Mouse (Mus musculus) forebrain, embryonic 15.5 days (tissue): ENCODE results near the gene 9430097D07Rik. TPM values are rescaled to one million over a fixed set of nuclear protein-coding genes. Genes with fewer than 3 reads are reported as not detected.
A peak's percentile ranks its signal among the peaks of the same experiment; 100 is the strongest.

Experiments
- ATAC-seq: fragments of 200-750 bp; cut with Nextera tagmentation; replicated peaks from 2 replicates; pipeline ENCODE4 v1.8.0; 2017; ENCODE audit warnings: mild to moderate bottlenecking, moderate TSS enrichment, moderate library complexity
- H3K27ac ChIP-seq: fragments of 300-500 bp; sonication (generic); replicated peaks from 2 replicates; pipeline ENCODE4 v1.5.1; 2015; ENCODE audit warnings: mild to moderate bottlenecking, inconsistent platforms
- H3K27me3 ChIP-seq: fragments of 300-500 bp; sonication (generic); 2 replicates; pipeline ENCODE4 v1.6.1; 2015; ENCODE audit warnings: inconsistent platforms
- H3K36me3 ChIP-seq: fragments of 300-500 bp; sonication (generic); 2 replicates; pipeline ENCODE4 v1.6.1; 2015; ENCODE audit warnings: mild to moderate bottlenecking, inconsistent platforms
- H3K4me1 ChIP-seq: fragments of 300-500 bp; sonication (generic); 2 replicates; pipeline ENCODE4 v1.6.1; 2015; ENCODE audit warnings: inconsistent platforms
- H3K4me2 ChIP-seq: fragments of 300-500 bp; sonication (generic); replicated peaks from 2 replicates; pipeline ENCODE4 v1.6.1; 2015; ENCODE audit warnings: mild to moderate bottlenecking, inconsistent platforms
- H3K4me3 ChIP-seq: fragments of 300-500 bp; sonication (generic); 2 replicates; pipeline ENCODE4 v1.5.1; 2015; ENCODE audit warnings: mild to moderate bottlenecking, inconsistent platforms
- H3K9ac ChIP-seq: fragments of 300-500 bp; sonication (generic); replicated peaks from 2 replicates; pipeline ENCODE4 v1.6.1; 2015; ENCODE audit warnings: mild to moderate bottlenecking, inconsistent platforms
- H3K9me3 ChIP-seq: fragments of 300-500 bp; sonication (generic); 2 replicates; pipeline ENCODE4 v1.6.1; 2016; ENCODE audit warnings: inconsistent platforms
- WGBS: fragments of 180-500 bp; shearing (Covaris S2); methylation state at CpG from one replicate; pipeline ENCODE4 v1.1.7; 2015; ENCODE audit warnings: mixed read lengths; 5-methylcytosine and 5-hydroxymethylcytosine counted together
- polyA plus RNA-seq: library from polyadenylated mRNA; unstranded; fragments of >200 nt; fragmentation: Nextera tagmentation; extraction: Ambion mirVana; gene quantifications from 2 replicates; pipeline ENCODE4 v1.2.1, GENCODE M21; 2015

Gene 9430097D07Rik
- 0.23 and 0.24 TPM in 2 replicates for polyA plus RNA-seq

- H3K4me3 ChIP-seq: peak within 1 kb of the TSS; percentile 62
- peak within 1 kb of the TSS; percentile 70 for H3K9ac ChIP-seq
- no peaks in the 10 kb centered on the region for H3K9me3 ChIP-seq
- H3K27me3 ChIP-seq: no peaks in the 10 kb centered on the region
- H3K4me1 ChIP-seq: peaks cover 27% of the 10 kb centered on the region
- peak within 1 kb of the TSS; percentile 97 for H3K4me2 ChIP-seq
- H3K36me3 ChIP-seq: peaks cover 8% of the 10 kb centered on the region; the same call in 1 of the 2 replicates
- H3K27ac ChIP-seq: no peak within 1 kb of the TSS
- WGBS: 3% methylated on average over 28 of the region's 28 CpGs
- peak; percentile 81 for ATAC-seq
Measured at GRCm38 (mm10) chr2:32575586-32576160, at the start of gene 9430097D07Rik. Gene 9430097D07Rik, minus strand, starts transcription at chr2:32575684.

DNA sequence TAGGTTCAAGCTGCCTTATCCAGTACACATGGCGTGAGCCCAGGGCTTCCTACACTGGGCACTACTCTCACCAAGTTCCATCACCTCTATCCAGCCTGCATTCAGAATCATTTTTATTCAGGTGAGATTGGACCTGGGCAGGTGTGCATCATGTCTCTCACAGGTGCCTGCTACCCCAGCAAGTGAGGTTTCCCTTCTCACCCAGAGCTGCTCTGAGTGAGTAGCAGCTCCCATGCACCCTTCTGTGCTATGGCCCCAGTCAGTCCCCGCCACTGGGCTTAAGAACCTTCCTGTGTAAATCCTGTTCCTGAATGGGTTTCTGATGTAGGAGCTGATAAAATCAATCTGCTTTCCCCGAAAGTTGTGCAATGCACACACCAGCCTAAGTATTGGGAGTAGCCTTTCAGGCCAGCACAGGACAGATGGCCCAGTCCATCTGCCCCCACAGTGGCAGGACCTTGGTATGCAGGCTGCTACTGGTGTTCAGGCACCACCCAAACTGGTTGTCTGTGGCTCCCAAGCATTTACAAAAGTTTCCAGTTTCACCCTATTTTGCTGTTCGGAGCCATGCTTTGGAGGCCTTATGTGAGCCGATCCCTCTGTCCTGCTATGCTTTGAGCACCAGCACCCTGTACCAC lies 48.7 kb upstream of the 9430097D07Rik start:
- Histone ChIP-seq H3K9ac (no peak overlapping the region), H3K27ac (no peak overlapping the region), H3K27me3 (no peaks in the 10 kb centered on the region), H3K4me3 (no peak overlapping the region), H3K4me2 (no peak overlapping the region), H3K36me3 (no peaks in the 10 kb centered on the region), H3K4me1 (peaks cover 51% of the 10 kb centered on the region), H3K9me3 (no peaks in the 10 kb centered on the region)
- WGBS: 83% methylated on average over 5 of the region's 5 CpGs
- ATAC-seq: no peak

- Histone ChIP-seq H3K27me3 (no peaks in the 10 kb centered on the region), H3K9me3 (no peaks in the 10 kb centered on the region), H3K4me2 (no peak within 1 kb of the TSS), H3K27ac (no peak within 1 kb of the TSS), H3K4me3 (no peak within 1 kb of the TSS), H3K4me1 (peaks cover 29% of the 10 kb centered on the region), H3K9ac (no peak within 1 kb of the TSS), H3K36me3 (no peaks in the 10 kb centered on the region)
- WGBS: 43% methylated on average over 7 of the region's 7 CpGs
- no peak for ATAC-seq
Measured at GRCm38 (mm10) chr2:32621517-32621859, 46.0 kb upstream of the 9430097D07Rik start, which contains the start of gene Ak1. Gene Ak1, plus strand, starts transcription at chr2:32621758.

GRCm38 (mm10) chr2:32620682-32621516 lies 45.4 kb upstream of the 9430097D07Rik start:
- peaks cover 23% of the 10 kb centered on the region for H3K4me1 ChIP-seq
- WGBS: 38% methylated on average over 4 of the region's 4 CpGs
- H3K9ac ChIP-seq: no peak overlapping the region
- no peaks in the 10 kb centered on the region for H3K9me3 ChIP-seq
- H3K36me3 ChIP-seq: no peaks in the 10 kb centered on the region
- no peaks in the 10 kb centered on the region for H3K27me3 ChIP-seq
- H3K4me3 ChIP-seq: no peak overlapping the region
- H3K4me2 ChIP-seq: no peak overlapping the region
- ATAC-seq: no peak
- no peak overlapping the region for H3K27ac ChIP-seq

DNA sequence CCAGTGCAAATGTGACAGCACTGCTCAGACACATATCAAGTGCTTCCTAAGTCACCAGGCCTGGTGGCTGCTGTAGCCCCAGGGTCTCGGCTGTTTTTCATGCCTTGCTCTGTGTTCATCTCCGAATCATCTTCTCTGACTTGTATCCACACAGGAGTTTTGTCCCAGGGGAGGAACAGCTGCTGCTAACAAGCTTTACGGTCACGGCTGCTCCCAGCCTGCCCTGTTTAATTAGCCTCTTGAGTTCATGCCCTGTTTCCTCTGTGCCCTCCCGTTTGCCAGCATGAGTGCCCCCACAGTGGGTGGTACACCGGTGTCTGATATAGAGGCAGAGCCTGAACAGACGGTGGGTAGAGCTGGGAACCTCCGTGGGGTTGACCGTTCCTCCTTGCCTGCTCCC lies 42.6 kb upstream of the 9430097D07Rik start:
- WGBS: 73% methylated on average over 9 of the region's 9 CpGs
- no peaks in the 10 kb centered on the region for H3K27me3 ChIP-seq
- ATAC-seq: no peak
- H3K4me1 ChIP-seq: 0 out of 2 replicates have a peak, but pooled peaks cover 9% of the 10 kb centered on the region
- no peak overlapping the region for H3K27ac ChIP-seq
- H3K9me3 ChIP-seq: no peaks in the 10 kb centered on the region
- H3K4me2 ChIP-seq: no peak overlapping the region
- no peaks in the 10 kb centered on the region for H3K36me3 ChIP-seq
- no peak overlapping the region for H3K4me3 ChIP-seq
- H3K9ac ChIP-seq: no peak overlapping the region

DNA sequence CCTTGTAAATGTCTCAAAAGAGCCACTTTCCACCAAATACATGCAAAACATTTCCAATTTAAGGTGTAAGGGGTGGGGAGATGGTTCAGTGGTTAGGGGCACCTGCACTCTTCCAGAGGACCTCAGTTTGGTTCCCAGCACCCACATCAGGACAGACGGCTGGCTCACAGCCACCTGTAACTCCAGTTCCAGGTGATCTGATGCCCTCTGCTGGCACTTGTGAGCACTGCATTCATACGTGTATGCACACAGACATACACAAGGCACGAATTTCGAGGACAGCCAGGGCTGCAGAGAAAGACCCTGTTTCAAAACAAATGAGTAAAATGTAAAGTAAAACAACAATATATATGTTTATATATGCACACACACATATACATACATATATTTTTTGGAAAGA lies 42.1 kb upstream of the 9430097D07Rik start:
- 94% methylated on average over 4 of the region's 4 CpGs for WGBS
- Histone ChIP-seq H3K36me3 (no peaks in the 10 kb centered on the region), H3K27me3 (no peaks in the 10 kb centered on the region), H3K27ac (no peak overlapping the region), H3K9me3 (no peaks in the 10 kb centered on the region), H3K4me3 (no peak overlapping the region), H3K9ac (no peak overlapping the region), H3K4me2 (no peak overlapping the region), H3K4me1 (0 out of 2 replicates have a peak, but pooled peaks cover 9% of the 10 kb centered on the region)
- ATAC-seq: no peak

DNA sequence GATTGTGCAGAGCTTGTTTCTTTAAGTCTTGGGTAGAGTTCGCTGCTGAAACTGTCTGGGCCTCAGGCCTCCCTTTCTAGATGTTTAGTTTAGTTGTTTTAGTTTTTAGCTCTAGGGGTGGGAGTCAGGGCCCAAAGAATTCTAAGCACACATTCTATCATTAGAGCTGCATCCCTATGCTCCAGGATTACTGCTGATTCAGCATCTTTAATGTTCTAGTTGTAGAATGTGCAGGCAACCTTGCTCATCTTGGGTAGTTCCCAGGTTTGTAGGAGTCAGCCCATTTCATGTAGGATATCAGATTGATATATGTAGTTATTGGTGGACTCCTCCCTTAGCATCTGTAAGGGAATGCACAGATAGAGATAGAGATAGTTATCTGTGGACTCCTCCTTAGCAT lies 41.6 kb upstream of the 9430097D07Rik start:
- 91% methylated on average over 1 of the region's 1 CpGs for WGBS
- no peaks in the 10 kb centered on the region for H3K9me3 ChIP-seq
- no peak overlapping the region for H3K9ac ChIP-seq
- ATAC-seq: no peak
- H3K4me1 ChIP-seq: 0 out of 2 replicates have a peak, but pooled peaks cover 9% of the 10 kb centered on the region
- H3K27me3 ChIP-seq: no peaks in the 10 kb centered on the region
- H3K36me3 ChIP-seq: no peaks in the 10 kb centered on the region
- no peak overlapping the region for H3K4me2 ChIP-seq
- no peak overlapping the region for H3K27ac ChIP-seq
- no peak overlapping the region for H3K4me3 ChIP-seq

DNA sequence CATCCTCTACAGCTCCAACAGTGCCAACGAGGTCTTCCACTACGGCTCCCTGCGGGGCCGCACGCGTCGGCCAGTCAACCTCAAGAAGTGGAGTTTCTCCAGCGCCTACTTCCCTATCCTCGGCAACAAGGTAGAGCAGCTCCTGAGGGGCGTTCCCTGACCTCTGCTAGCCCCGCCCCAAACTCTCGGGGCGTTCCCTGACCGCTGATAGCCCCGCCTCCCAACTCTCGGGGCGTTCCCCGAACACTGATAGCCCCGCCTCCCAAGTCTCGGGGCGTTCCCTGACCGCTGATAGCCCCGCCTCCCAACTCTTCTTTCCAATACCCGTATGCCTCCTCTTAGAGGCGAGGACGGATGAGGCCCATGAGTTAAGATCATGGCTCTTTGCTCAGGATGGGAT lies 36.8 kb upstream of the 9430097D07Rik start:
- 76% methylated on average over 26 of the region's 26 CpGs for WGBS
- Histone ChIP-seq H3K9ac (no peak overlapping the region), H3K9me3 (no peaks in the 10 kb centered on the region), H3K4me1 (peaks cover 20% of the 10 kb centered on the region), H3K4me3 (no peak overlapping the region), H3K27ac (no peak overlapping the region), H3K27me3 (no peaks in the 10 kb centered on the region), H3K36me3 (no peaks in the 10 kb centered on the region), H3K4me2 (no peak overlapping the region)
- no peak for ATAC-seq

GRCm38 (mm10) chr2:32610610-32611229 lies 35.2 kb upstream of the 9430097D07Rik start:
- Histone ChIP-seq H3K9me3 (no peaks in the 10 kb centered on the region), H3K4me3 (peak overlapping the region; percentile 37), H3K9ac (no peak overlapping the region), H3K27ac (no peak overlapping the region), H3K27me3 (no peaks in the 10 kb centered on the region), H3K4me1 (peaks cover 27% of the 10 kb centered on the region), H3K4me2 (peak overlapping the region; percentile 42), H3K36me3 (no peaks in the 10 kb centered on the region)
- 15% methylated on average over 23 of the region's 23 CpGs for WGBS
- ATAC-seq: no peak

DNA sequence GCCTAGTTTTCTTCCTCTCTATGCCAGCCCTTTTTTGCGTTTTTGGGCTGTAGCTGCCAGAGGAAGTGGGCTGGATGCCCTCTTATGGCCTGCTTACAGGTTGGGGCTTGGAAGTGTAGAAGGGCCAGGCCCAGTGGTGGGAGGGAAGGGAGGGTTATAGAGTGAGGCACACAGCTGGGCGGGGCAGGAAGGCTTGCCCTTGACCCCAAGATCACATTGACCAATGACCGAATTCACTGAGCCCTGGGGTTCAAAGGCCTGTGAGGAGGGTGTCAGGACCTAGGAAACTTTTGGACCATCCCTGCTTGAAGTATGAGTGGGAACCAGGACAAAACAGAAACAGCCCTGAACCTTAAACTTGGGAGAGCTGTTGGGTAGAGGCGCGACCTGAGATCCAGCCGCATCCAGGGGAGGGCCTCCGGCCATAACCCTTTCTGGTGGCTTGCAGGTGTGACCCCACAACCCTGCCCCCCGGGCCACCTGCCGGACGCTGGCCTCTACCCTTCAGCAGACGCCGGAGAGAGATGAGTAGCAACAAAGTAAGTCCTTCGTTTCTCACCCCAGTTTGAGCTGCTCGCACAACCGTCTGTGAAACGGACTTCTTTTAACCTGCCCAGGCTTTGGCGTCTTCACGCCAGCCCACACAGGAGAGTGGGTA lies 33.4 kb upstream of the 9430097D07Rik start:
- ATAC-seq: no peak
- Histone ChIP-seq H3K27me3 (no peaks in the 10 kb centered on the region), H3K4me3 (peak overlapping the region; percentile 82), H3K27ac (no peak overlapping the region), H3K4me2 (peak overlapping the region; percentile 93), H3K9ac (no peak overlapping the region), H3K4me1 (peaks cover 27% of the 10 kb centered on the region), H3K9me3 (no peaks in the 10 kb centered on the region), H3K36me3 (no peaks in the 10 kb centered on the region)
- 50% methylated on average over 18 of the region's 18 CpGs for WGBS

GRCm38 (mm10) chr2:32608141-32608777 lies 32.8 kb upstream of the 9430097D07Rik start:
- Histone ChIP-seq H3K9ac (no peak overlapping the region), H3K4me1 (peaks cover 27% of the 10 kb centered on the region), H3K27ac (no peak overlapping the region), H3K4me2 (peak overlapping the region; percentile 93), H3K4me3 (peak overlapping the region; percentile 82), H3K27me3 (no peaks in the 10 kb centered on the region), H3K9me3 (no peaks in the 10 kb centered on the region), H3K36me3 (no peaks in the 10 kb centered on the region)
- 0 out of 2 replicates have a peak, but pooled peaks have one; percentile 18 for ATAC-seq
- 10% methylated on average over 25 of the region's 25 CpGs for WGBS
